10 mouse cellular contexts compared by ENCODE assay signal in genomic region chr12:5267271-5268187, GRCm38 (mm10).
DNase-seq lines count a peak whose midpoint lies in the region; ATAC-seq and TF ChIP-seq lines count a peak whose summit lies in the region.
"Had no signal": no experiment of that assay in that cellular context is flagged by ENCODE, and none has a peak within 500 bp of the region (broad histone marks: within the 10 kb centered on the region; RNA-seq: fewer than 3 reads in every experiment).

No protein-coding gene starts in this region.

- no peaks in the 10 kb centered on the region; the same call in 1 of the 2 replicates for H3K9me3 ChIP-seq in neural tube, embryonic 11.5 days (ENCODE audit: control insufficient read depth, low read length)
- 0 out of 2 replicates have a peak, but pooled peaks cover 3% of the 10 kb centered on the region for H3K9me3 ChIP-seq in midbrain, embryonic 10.5 days (replicated peaks)
- H3K9me3 ChIP-seq: megakaryocyte, embryonic 14.5 days had no signal

- peaks cover 26% of the 10 kb centered on the region for H3K4me1 ChIP-seq in neural tube, embryonic 11.5 days (ENCODE audit: control insufficient read depth, insufficient read depth, low read length)
- H3K4me1 ChIP-seq in midbrain, embryonic 10.5 days, result peaks cover 31% of the 10 kb centered on the region
- H3K4me1 ChIP-seq: megakaryocyte, embryonic 14.5 days had no signal

- 54% methylated on average over 9 of the region's 9 CpGs for WGBS in neural tube, embryonic 11.5 days
- WGBS in midbrain, embryonic 10.5 days, result 65% methylated on average over 9 of the region's 9 CpGs

- no peak overlapping the region for H3K4me3 ChIP-seq in gastrocnemius, adult 2 months
- H3K4me3 ChIP-seq in neural tube, embryonic 11.5 days (ENCODE audit: low read depth, low read length), result no peak overlapping the region
- H3K4me3 ChIP-seq in midbrain, embryonic 10.5 days, result no peak overlapping the region
- H3K4me3 ChIP-seq: megakaryocyte, embryonic 14.5 days had no signal

- ATAC-seq in neural tube, embryonic 11.5 days (ENCODE audit: insufficient read depth, low FRiP score, low TSS enrichment), result peak; percentile 29; the same call in 1 of the 2 replicates

- intact Hi-C loops in gastrocnemius, adult 2 months (cut with DNase I), result no loop called here
- intact Hi-C loops in gastrocnemius, postnatal 36 days (cut with DNase I), result no loop called here

- no peak for TF ChIP-seq CTCF in gastrocnemius, adult 2 months (IDR thresholded peaks at IDR 0.05)

- no peaks in the 10 kb centered on the region for H3K27me3 ChIP-seq in neural tube, embryonic 11.5 days (ENCODE audit: control insufficient read depth, insufficient read depth, low read length)
- no peaks in the 10 kb centered on the region for H3K27me3 ChIP-seq in midbrain, embryonic 10.5 days (ENCODE audit: low read depth, poor library complexity, severe bottlenecking)
- H3K27me3 ChIP-seq: megakaryocyte, embryonic 14.5 days had no signal

- 0 out of 2 replicates have a peak overlapping the region, but pooled peaks have one; percentile 40 for H3K27ac ChIP-seq in gastrocnemius, adult 2 months
- peak overlapping the region; percentile 63 for H3K27ac ChIP-seq in neural tube, embryonic 11.5 days (ENCODE audit: low read depth, low read length)
- peak overlapping the region; percentile 70 for H3K27ac ChIP-seq in midbrain, embryonic 10.5 days (replicated peaks)

- H3K4me2 ChIP-seq in neural tube, embryonic 11.5 days (ENCODE audit: low read depth), result no peak overlapping the region

- peak overlapping the region; percentile 22 for H3K9ac ChIP-seq in neural tube, embryonic 11.5 days (ENCODE audit: low read length)

- DNase-seq in gastrocnemius, adult 2 months, result no peak
- DNase-seq in gastrocnemius, postnatal 36 days, result no peak
- DNase-seq in neural tube, embryonic 11.5 days (ENCODE audit: low spot score), result no peak
- DNase-seq in neural tube, embryonic 10.5 days (ENCODE audit: extremely low spot score, low spot score), result no peak
- DNase-seq in midbrain, embryonic 10.5 days (ENCODE audit: low spot score), result no peak
- DNase-seq in embryo, embryonic 9.5 days (ENCODE audit: extremely low spot score), result no peak
- DNase-seq in left cerebral cortex, adult 11 months (ENCODE audit: low spot score), result no peak
- DNase-seq in cerebellum, postnatal 25 days, result no peak
- DNase-seq: adrenal gland, postnatal 36 days had no signal

- no peaks in the 10 kb centered on the region for H3K36me3 ChIP-seq in neural tube, embryonic 11.5 days (ENCODE audit: control insufficient read depth, insufficient read depth, low read length)
- no peaks in the 10 kb centered on the region for H3K36me3 ChIP-seq in midbrain, embryonic 10.5 days
